Mouse (Mus musculus) liver, adult (tissue): ENCODE data around the gene Tet1.
A peak's percentile ranks its signal among the peaks of the same experiment; 100 is the strongest.
"Not testable (repeated sequence)": the region's sequence is repeated elsewhere in the genome, so short reads cannot be mapped to it uniquely, and the experiment has no call there.

Source experiments
- GATA4 ChIP-seq: IDR thresholded peaks from 2 replicates; pipeline ENCODE4 v1.6.1; 2014; ENCODE audit warnings: mild to moderate bottlenecking, low read length; ENCODE audit not compliant: insufficient replicate concordance

The Tet1 gene

DNA sequence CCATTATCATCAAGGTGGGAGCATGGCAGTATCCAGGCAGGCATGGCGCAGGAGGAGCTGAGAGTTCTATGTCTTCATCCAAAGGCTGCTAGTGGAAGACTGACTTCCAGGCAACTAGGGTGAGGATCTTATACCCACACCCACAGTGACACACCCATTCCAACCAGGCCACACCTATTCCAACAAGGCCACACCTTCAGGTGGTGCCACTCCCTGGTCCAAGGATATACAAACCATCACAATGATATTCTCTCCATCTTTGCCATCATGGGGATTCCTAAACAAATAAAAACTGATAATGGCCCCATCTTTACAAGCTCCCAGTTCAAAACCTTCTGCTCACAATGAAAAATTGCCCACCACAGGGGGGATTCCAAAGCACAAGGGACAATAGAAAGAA is at the start of gene Tet1:
Gene Tet1 (minus strand): TSS at position 101 of the 400 bp plus-strand sequence.
- TF ChIP-seq GATA4 = not testable (repeated sequence)

GRCm38 (mm10) chr10:62948551-62948950 is 39.8 kb upstream of the Tet1 start:
- no peak for TF ChIP-seq GATA4

DNA sequence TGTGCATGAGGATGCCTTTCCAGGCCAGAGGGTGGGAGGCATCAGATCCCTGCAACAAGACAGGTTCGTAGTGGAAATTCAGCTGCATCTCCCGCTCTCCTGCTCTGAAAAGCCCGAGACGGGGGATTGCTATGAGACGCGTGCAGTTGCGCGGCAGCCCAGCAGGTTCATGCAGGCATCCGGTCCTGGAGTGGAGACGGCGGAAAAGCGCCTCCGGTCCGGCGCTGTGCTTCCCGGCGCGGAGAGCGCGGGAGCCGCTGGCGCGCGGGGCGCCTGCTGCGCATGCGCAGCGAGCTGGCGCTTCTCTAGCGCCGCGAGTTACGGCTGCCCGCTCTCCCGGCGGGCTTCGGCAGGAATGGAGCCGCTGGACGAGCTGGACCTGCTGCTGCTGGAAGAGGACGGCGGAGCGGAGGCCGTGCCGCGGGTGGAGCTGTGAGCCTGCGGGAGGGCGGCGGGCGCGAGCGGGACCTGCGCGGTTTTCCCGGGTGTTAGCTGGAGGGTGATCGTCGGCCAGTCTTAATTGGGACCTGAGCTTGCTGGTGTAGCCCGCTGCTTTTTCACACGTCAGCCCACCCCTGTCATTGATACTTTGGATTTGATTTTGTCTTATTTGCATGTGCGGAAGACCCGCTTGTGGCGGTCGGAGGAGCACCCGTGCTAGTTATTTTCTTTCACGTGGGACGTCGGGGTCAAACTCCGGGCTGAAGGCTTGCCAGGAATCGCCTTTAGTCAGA is 38.1 kb upstream of the Tet1 start, which contains the start of gene Dna2:
Gene Dna2 (plus strand): TSS at position 289 of the 734 bp plus-strand sequence.
- TF ChIP-seq GATA4 = peak; percentile 19; the same call in 1 of the 2 replicates

DNA sequence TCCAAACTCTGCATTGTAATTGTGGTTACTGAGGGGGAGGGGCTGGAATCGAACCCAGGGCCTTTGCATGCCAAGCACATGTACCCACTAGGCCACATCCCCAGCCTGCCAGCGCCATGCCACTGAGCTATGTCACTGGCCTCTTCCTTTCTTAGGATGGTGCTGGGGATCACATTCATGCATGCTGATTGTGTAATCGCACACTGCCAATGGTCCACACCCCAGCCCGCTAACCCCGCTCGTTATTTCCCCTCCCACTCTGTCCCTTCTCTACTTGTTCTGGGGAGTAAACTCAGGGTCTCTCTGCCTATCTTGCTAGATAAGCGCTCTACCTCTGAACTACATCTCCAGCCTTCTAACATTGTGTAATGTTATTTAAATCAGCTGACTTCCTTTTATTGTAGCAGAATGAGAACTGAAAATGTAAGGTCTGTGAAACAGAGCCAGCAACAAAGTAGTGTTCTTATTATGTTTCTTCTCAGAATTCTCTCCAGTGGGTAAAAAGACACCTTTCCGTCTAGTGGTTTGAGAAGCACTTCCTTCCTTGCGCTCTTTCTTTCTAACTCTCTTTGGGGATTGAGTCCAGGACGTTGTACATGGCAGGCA is 36.3 kb upstream of the Tet1 start:
- TF ChIP-seq GATA4 = no peak

DNA sequence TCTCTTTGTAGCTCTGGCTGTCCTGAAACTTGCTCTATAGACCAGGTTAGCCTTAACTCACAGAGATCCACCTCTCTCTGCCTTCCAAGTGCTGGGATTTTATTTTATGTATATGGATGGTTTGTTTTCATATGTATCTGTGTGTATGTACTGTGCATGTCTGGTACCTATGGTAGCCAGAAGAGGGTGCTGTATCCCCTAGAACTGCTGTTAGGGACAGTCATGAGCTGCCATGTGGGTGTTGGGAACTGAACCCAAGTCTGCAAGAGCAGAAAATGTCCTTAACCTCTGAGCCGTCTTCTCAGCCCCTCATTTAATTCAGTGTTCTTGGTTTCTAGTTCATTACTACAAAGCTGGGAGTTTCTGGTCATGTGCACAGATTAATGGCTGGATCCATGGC is 23.6 kb upstream of the Tet1 start:
- TF ChIP-seq GATA4 = no peak

- TF ChIP-seq GATA4 = no peak
Observed at GRCm38 (mm10) chr10:62924096-62924635, 15.4 kb upstream of the Tet1 start.

DNA sequence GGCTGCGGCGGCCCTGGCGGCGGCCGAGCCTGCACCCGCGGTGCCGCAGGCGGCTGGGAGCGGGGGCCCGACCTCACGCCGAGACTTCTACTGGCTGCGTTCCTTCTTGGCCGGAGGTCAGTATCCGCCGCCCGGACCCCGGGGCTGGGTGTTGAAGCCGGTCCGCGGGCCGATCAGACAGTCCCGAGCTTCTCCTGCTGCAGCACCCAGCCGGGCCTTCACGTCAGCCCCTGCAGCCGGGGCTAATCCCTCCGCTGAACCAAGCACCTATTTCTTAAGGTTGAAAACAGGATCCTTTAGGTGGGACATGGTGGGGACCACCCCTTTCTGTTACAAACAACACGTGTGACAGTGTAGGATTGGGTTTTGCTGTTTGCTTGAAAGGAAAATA is 12.0 kb upstream of the Tet1 start:
- TF ChIP-seq GATA4 = no peak

GRCm38 (mm10) chr10:62919925-62920765 is 11.3 kb upstream of the Tet1 start, which contains the start of gene Slc25a16:
Gene Slc25a16 (plus strand): TSS chr10:62920633.
- TF ChIP-seq GATA4 = peak; percentile 19; the same call in 1 of the 2 replicates

- no peak for TF ChIP-seq GATA4
Observed at GRCm38 (mm10) chr10:62918985-62919384, 10.2 kb upstream of the Tet1 start.

DNA sequence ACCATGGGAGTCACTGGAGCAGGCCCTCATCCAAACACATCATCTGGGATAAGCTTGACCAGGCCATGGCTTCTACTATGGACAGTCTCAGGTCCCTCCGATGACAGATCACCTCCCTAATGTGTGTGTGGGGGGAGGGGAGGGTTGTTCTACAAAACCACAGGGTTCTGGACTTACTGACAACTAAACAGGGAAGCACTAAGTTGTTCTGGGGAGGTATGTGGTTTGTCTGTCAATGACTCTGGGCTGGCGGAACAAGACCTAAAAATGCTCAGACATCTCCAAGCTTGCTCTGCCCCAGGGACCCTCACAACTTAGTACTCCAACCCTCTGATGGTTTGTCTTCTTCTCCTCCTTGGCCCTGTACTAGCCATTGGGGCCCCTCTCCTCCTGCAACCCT is 2.3 kb upstream of the Tet1 start:
- TF ChIP-seq GATA4 = no peak

- no peak for TF ChIP-seq GATA4
Observed at GRCm38 (mm10) chr10:62906336-62906735, 2.5 kb downstream of the Tet1 start.

DNA sequence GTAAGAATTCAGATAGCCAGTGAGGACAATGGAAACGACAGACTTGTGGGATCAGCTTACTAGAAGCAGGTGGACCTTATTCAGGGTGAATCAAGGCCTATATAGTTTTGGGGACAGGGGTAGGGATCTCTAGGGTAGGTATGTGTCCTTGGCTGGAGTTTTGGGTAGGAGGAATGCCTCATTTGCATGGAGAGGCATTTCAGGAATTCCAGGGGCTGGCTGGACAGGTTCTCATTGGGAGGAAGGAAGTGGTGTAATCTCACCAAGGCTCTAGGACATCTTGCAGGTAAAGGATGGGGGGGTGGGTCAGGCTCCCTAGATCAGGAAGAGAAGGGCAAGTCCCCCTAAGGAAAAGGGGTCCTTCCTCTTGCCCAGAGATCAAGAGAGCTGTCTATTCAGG is 6.0 kb downstream of the Tet1 start:
- no peak for TF ChIP-seq GATA4

GRCm38 (mm10) chr10:62901826-62902225 is 7.0 kb downstream of the Tet1 start:
- no peak for TF ChIP-seq GATA4

DNA sequence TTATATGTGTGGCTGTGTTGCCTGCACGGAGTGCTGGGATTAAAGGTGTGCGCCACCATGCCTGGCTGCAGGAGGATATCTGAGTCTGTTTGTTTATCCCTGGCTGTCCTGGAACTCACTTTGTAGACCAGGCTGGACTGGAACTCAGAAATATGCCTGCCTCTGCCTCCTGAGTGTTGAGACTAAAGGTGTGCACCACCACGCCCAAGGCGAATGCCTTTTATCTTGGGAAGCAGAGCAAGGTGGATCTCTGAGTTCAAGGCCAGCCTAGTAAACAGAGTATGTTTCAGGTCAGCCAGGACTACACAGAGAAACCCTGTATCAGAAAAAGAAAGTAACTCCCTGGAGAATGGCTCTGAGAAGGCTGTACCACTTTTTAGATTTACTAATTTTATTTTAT is 8.7 kb downstream of the Tet1 start:
- no peak for TF ChIP-seq GATA4

- no peak for TF ChIP-seq GATA4
Observed at GRCm38 (mm10) chr10:62898061-62898460, 10.7 kb downstream of the Tet1 start.
